Mouse (Mus musculus) layer of hippocampus, postnatal 14 days (tissue): ENCODE measurements around the gene F2rl2. TPM values are rescaled to one million over a fixed set of nuclear protein-coding genes. Genes with fewer than 3 reads are reported as not detected.
A peak's percentile ranks its signal among the peaks of the same experiment; 100 is the strongest.

ENCODE experiments used
- DNase-seq, 2 experiments: peaks; one replicate each; pipeline ENCODE4 v3.0.0; 2021 to 2022; ENCODE audit warnings: low spot score in 2 of 2, mixed read lengths in 1 of 2
- long read RNA-seq, 2 experiments: library from polyadenylated mRNA; stranded (forward); transcript quantifications; one replicate each; pipeline ENCODE4 v2.0.0; 2021
- total RNA-seq, 2 experiments: library from RNA; stranded (reverse); gene quantifications; 2 replicates each; pipeline ENCODE4 v1.2.3; 2021

The F2rl2 gene
- under 1 TPM; 0.41 to 0.45 TPM for total RNA-seq
- long read RNA-seq, experiment 1, partial matches to known transcripts: 0 of 1 reads
- long read RNA-seq, experiment 1, other reads (novel, unspliced or antisense): 0 of 1 reads
- long read RNA-seq, experiment 2, partial matches to known transcripts: 0 of 1 reads
- long read RNA-seq, experiment 2, other reads (novel, unspliced or antisense): 1 of 1 reads

DNA sequence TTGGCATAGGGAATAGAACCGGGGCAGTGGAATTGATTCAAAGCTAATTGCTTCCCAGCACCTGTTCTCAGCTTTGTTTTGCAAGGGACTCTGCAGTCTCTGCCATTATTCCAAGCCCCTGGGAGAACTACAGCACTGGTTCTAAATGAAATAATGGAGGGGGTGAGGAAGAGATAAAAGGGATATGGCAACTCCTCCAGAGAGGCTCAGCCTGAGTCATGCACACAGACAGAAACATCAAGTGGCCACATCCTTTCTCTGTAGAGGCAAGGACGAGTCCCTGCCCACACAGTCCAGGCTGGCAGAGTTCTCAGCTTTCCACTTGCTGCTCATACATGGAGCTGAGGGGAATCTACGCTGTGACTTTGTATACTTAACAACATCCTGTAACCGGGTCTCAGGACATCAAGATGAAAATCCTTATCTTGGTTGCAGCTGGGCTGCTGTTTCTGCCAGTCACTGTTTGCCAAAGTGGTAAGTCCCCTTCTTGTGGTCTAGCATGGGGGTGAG lies at the start of gene F2rl2:
Gene F2rl2 (plus strand): TSS at position 200 of the 510 bp plus-strand sequence.
- DNase-seq: peak; percentile 11 to 61

DNA sequence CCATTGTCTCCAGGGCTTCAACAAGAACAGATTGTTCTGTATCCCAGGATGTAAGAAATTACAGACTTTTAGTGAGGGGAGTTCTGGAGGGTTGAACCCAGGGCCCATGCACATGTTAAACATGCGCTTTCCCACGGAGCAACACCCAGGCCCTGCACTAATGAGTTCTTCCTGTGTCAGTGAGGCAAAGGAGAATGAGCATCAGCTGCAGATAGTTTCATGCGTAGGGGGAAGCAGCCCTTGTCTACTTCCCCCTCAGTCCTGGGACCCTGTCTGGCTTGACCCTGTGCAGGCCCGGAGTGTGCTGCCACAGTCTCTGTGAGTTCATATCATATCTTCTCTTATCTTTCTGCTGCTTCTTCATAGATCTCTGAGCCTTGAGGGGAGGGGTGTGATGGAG lies 49.4 kb upstream of the F2rl2 start:
- DNase-seq: no peak

DNA sequence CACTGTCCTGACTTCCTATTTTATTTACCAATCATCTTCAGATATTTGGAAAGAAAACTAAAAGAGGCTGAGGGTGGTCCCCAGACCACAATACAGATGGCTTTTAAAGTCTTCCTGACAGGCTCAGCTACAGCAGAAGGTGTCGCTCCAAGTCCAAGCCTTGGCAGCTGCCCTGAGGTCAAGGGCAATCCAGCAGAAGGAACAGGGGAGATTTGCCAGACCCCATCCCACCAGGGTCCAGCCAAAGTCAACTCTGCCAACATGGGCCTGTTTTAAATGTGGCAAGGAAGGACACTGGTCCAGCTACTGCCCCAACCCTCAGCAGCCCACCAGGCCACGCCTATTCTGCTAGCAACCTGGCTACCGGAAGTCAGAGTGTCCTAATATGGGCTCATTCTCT lies 46.7 kb upstream of the F2rl2 start:
- no peak for DNase-seq

DNA sequence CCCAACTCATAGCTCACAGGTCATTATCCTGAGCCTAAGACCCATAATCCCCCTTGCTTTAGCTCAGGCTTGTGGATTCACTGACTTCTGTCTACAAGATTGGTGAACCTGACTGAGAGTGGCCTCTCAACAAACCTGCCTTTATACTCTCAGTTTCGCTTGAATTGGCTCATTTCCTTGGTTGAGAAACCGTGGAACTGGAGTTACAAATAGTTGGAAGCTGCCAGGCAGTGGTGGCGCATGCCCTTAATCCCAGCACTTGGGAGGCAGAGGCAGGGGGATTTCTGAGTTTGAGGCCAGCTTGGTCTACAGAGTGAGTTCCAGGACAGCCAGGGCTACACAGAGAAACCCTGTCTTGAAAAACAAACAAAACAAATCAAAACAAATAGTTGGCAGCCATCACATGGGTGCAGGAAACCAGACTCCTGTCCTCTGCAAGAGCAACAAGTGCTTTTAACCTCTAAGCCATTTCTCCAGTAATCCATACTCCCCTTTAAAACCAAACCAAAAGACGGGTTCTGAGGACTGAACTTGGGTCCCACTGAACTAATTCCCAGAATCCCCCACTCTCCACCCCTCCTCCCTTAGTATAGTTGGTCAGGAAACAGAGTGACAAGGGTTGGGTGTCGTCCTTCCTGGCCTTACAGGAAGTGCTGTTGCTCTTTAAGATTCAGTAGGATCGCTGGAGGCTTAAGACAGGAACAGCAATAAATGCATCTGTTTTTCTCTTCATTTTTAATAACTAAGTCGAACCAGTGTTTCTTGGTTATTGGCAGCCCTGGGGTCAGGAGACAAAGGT lies 44.6 kb upstream of the F2rl2 start:
- DNase-seq: no peak

DNA sequence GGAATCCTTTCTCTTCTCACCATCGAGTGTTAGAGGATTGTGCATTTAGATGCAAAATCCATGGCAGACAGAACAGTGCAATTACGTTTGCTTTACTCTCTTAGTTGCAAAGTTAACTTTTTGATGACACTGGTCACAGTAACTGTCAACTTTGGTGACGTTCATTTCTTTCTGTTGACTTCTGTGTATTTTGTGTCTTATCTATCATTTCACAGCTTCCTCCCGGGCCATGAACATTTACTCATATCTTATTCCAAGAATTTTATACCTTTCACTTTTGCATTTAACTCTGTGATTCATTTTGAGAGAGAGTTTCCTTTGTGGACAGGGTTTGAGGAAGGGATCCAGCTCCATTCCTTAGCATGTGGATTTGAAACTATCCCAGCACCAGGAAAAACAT lies 43.0 kb upstream of the F2rl2 start:
- DNase-seq: no peak

DNA sequence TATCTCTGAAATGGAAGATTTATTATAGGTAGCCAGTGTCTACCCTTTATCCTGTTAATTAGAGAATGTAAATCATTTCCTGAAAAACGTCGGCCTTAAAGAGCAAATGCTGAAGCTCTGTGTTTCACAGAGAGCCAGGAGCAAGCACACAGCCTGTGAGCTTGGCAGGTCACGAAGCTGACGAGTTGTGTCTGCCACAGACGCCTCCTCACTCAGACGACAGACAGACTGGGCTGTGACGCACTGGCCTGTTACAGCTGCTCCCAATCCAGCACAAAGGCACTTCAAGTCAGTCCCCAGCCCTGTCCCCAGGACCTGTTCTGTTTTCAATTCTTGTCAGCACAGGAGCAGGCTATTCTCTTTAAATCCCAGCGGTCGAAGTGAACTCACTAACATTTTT lies 41.4 kb upstream of the F2rl2 start:
- DNase-seq: no peak

DNA sequence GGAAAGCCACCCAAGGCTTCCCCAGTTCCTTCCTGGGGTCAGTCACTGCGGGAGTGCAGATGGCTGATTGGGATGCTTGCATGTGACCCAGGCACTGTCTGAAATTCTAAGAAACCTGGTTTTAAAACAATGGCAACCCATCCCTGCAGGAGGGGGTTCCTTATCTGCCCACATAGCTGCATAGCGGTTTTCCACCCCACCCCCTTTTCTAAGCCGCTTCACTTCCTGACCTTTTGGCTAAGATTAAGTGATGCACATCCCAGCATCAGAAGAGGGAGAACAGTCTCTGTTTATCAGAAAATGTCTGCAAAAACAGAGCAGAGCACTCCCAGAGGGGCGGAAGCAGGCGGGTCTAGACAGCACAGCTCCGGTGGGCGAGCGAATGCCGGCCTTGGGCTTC lies 39.5 kb upstream of the F2rl2 start:
- DNase-seq: no peak

DNA sequence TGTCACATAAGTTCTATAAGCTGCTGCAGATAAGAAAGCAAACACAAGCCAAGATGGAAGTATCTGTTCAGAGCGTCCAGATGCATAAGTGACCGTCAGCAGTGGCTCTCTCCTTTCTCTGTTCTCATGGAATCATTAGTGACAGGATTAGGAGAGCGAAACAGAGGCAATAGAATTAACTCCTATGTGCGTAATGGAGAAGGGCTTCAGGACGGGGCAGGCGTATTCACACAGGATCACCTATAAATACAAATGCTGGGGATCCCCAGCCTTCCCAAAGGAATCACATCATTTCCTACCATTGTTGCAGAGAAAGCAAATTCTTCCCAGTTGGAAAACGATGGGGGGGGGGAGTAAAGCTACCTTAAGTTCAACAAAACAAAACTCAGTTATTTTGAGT lies 37.2 kb upstream of the F2rl2 start:
- DNase-seq: no peak

DNA sequence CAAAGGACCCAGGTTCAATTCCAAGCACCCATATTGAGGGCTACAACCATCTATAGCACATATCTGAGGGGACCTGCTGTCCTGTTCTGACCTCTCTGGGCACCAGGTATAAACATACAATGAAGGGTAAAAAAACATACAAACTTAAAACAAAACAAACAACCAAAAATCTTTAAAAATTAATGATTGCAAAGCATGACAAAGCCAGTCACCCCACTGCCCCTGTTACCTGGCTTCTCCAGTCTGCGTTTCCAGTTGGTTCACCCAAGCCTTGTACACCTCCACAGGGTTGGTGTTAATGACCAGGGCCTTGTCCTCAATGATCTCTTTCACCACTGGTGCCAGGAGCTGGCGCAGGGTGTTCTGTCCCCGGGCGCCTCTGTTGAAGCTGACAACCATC lies 32.8 kb upstream of the F2rl2 start:
- no peak for DNase-seq

DNA sequence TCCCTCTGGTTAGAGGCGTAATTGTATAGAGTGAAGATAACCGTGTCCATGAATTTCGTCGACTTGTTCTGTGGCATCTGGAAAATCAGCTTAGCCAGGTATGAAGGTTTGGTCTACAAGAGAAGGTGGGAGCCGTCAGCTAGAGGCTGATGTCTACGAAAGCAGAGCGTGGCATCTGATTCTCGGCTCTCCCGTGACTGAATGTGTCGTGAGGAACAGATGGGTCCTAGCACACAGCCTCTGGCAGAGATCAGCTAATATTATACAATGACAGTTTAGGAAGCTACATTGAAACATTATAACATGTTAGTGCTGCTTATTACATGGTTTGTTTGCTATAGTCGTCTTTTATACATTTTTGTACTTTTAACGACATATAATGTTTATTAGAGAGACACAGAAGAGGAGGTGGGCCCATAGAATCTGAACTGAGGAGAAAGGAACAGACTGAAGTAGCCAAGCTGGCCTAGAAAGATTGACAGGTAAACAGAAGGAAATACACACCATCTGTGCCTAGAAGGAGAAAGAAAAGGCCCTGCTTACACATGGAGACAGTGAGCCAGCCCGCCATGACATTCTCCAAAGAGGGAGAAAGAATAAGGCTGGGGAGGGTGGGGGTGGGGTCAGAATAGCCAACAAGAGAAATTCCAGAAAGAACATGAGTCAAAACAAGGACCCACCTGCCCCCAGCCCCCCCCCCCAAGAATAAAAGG lies 30.9 kb upstream of the F2rl2 start:
- peak in 1 of 2 experiments; percentile 15 for DNase-seq

DNA sequence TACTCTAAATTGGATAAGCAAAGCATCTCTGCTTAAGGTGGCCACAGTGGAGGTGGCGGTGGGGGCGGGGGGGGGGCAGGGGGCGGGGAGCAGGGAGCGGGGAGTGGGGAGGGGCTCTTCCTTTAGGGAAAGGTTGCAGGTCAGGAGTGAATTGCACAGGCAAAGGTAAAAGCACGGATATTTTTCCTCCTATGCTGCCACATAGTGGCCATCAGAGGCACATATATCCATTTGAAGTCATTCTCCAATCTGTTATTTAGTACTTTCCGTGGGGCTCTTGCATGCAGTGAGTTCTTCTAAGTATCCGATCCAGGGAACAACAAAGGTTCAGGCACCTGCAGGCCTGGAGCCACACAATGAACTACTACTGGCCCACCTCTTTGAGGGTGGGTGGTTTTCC lies 29.4 kb upstream of the F2rl2 start:
- DNase-seq: no peak

DNA sequence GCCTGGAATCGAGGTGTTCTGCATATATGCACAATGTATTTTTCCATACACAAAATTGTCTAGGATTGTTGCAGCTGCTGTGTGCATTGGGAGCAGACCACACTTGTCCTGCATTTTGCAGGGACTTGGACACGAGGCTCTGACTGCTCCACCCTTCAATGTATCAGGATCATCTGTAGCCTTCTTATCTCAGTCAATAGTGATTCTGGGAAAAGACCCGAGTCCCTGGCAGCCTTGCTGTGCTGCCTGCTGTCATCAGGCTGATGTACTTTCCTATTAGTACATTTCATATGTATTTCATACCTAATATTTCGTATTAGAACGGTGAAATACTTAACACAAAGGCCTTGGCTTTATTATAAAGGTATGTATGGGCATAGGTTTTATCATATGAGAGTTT lies 26.1 kb upstream of the F2rl2 start:
- no peak for DNase-seq

DNA sequence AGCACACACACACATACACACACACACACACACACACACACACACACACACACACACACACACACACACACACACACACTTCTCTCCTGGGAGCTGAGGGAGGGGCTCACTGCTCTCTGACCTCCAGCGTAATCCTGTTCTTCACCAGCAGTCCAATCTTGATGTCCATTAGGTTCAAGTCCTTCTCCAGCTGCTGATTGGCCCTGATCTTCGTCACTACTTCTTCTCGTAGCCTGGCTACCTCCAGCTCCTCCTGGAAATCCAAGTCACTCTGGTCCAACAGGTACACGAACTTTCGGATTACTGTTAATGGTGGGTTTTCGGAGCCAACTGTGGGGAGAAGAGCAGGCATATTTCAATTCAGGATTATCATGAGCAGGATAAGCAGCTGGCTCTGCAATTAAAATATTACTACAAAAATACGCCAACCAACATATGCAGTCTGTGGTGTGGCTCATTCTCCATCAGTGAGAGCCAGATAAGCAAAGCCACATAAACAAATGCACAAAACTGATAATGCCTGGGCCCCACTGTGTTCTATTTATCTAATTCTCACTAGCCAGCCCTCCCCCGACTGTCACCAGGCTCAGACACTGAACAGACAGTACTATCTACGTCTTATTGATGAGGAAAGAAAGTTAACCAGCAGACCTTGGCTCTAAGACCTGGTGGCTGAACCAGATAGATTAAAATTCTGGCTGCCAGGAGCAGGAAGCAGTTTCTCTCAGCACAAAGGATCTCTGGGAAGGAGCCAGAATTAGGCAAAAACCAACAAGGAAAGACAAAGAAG lies 25.4 kb upstream of the F2rl2 start:
- peak in 1 of 2 experiments; percentile 9 for DNase-seq

DNA sequence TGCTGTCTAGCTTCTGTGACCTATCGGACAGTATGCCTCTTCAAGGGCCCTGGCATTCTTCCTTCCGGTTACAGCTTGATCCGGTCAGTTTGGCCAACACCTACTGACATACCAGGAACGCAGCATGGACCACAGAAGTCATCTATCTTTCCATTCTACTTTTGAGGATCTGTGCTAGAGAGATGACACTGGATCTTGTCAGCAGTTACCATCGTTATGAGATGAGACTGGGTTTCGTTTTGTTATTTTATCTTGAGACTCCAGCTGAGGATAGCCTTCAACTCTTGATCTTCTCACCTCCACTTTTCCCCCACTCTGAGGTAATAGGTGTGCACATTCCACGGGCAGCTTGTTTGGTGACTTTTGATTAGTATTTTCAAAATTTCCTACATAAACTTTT lies 24.3 kb upstream of the F2rl2 start:
- no peak for DNase-seq

DNA sequence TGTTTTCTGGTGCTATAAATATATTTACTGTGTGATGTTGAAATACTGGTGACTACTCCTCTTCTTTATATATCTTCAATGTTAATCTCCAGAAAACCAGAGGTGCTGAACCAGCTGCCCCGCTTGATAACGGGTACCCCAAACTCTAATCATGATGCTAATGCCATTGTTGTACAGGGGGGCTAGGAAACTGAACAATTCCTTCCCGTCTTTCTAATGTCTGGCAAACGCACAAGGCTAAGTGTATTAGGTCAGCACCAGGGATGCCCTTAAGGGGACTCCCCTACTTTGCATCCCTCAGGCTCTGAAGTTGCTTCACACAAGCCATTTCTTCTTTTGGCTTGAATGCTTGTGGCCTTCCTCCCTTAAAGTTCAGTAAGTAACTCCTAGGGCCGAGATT lies 17.6 kb upstream of the F2rl2 start:
- no peak for DNase-seq

DNA sequence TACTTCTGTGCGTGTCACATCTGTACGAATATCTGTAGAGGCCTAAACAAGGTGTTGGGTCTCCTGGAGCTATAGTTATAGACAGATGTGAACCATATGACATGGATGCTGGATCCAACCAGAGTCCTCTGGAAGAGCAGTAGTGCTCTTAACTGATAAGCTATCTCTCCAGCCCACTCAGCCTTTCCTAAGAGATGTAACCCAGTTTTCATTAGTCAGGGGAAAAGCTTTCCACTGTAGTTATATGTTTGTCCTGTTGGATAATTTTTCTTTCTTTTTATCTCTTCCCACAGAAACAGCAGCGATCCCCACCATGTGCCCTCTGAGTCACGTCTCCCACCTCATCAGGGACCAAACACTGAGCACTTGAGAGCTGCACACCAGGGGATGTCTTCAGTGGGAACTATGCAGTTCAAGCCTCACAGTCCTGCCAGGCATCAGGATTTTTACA lies 17.1 kb upstream of the F2rl2 start:
- no peak for DNase-seq

DNA sequence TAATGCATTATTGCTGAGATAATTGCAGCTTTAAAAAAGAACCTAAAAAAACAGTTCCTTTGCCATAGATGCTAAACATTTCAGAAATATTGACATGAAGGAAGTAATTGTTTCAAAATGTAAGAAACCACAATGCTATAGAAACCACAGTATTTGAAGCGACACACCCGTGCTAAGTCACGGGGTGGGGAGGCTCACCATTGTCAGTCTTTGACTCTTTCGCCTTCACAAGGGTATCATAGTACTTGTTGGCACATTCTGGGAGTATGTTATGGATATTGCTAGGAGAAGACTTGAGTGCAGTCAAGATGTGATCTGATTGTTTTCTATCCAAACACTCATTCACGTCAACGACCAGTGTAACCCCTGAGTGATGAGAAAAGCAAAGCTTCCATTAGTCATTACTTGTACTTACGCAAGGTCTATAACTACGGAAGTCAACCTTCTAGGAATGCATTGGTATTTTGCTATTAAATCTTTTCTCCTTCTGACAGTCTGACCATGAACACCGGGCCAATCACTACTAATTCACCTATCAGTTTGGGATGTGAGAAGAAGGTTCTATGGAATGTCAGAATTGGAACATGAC lies 11.9 kb upstream of the F2rl2 start:
- no peak for DNase-seq

DNA sequence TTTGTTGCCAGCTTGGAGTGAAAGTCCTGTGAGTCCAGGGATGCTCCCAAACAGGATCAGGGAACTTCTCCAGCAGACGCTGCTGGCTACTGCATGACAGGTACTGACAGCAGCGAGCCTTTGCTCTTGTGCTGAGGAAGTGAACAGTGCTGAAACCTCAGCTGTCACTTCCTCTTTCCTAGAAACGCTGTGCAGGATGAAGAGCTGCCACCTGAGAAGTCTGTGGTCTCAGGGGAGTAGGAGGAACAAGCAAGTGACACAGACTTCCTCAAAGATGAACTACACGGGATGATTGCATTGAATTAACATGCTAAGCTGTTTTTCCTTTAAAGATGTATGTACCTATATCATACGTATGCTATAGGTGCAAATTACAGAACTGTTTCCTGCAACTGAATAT lies 10.9 kb upstream of the F2rl2 start:
- no peak for DNase-seq

DNA sequence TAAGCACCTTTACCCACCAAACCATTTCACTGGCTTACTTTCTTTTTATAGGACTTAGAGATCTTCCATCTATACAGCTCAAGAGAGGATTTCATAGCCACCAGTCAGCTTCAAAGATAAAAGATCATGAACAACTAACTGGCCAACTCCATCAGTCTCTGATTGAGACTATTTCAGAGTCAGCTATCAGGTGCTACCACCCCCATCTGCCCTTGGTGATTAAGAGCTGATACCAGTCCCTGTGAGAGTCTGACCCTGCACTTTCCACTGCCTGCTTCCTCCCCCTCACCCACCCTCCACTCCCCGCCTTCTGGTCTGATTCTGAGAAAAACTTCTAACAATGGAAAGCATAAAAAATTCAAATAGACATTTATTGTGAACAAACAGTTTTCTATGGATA lies 8.1 kb upstream of the F2rl2 start:
- DNase-seq: no peak

DNA sequence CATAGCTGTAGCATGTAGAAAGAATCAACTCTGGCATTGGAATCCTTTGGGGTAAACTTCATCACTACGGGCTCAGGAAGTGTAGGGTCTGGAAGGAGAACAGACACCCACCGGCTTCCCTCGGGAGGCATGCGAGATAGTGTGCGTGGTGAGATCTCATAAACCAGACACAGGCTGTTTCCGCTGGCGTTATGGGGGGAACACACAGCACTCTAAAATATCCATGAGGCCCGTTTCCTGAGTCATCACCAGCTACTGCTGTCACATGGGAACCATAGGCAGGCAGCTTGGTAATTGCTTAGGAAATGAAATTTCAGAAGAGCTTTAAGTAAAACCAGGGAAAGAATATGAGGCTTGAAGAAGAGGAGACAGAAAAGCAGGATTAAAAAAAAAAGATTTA lies 4.5 kb upstream of the F2rl2 start:
- peak in 1 of 2 experiments; percentile 20 for DNase-seq

DNA sequence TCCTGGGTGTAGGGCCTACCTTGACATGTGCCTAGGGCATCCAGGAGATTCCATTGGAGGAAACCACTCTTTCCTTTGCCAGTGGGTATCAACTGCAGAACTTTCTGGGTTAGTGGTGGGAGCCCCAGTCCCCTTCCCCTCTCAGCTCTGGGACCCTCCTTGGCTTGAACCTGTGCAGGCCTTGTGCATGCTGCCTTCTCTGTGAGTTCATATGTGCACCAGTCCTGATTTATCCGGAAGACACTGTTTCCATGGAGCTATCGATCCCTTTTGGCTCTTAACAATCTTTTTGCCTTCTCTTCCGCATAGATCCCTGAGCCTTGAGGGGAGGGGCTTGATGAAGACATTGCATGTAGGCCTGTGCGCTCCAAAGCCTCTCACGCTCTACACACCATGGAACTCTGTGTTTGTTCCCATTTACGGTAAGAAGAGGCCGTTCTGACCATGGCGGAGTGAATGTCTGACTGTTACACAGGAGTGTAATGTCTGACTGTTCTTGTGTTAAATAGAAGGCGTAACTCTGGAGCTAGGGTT lies 466 bp upstream of the F2rl2 start:
- peak in 1 of 2 experiments; percentile 23 for DNase-seq
